Mouse (Mus musculus): Measurements from ENCODE around the gene Ugt1a6a. TPM values are rescaled to one million over a fixed set of nuclear protein-coding genes. Genes with fewer than 3 reads are reported as not detected.

Ugt1a6a gene
- polyA plus RNA-seq, 1 experiment from 2014 or later: 3.9 TPM

DNA sequence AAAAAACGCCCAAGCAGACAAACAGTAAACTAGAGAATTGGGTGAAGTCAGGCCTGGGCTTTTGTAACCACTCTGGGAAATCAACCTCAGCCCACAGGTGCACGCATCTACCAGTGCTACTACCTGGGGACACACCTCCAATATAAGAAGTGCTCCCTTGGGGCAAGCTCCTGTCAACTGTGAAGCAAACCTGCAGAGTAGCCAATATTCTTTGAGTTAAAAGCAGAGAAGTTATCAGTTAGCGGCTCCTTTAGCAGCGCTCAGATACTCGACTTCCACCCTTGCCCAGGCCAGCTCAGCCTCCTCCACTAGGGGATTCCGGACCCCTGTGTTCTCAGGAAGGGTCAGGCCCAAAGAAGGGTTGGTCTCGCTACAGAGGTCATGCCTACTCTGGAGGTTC is 127.1 kb downstream of the Ugt1a6a start:
- Histone ChIP-seq H3K27me3 (ENCODE audit: control insufficient read depth, insufficient read depth, low read depth, low read length) (no peaks in the 10 kb centered on the region), H3K27ac (ENCODE audit: low read length) (no peak overlapping the region), H3K36me3 (ENCODE audit: control insufficient read depth, insufficient read depth, low read length) (peaks cover 72% of the 10 kb centered on the region), H3K4me1 (replicated peaks; ENCODE audit: control insufficient read depth, insufficient read depth, low read length) (no peaks in the 10 kb centered on the region), H3K4me2 (ENCODE audit: low read depth, low read length) (no peak overlapping the region), H3K4me3 (ENCODE audit: low read length) (no peak overlapping the region), H3K9me3 (ENCODE audit: control insufficient read depth, low read length) (no peaks in the 10 kb centered on the region), H3K9ac (ENCODE audit: low read length) (no peak overlapping the region)
- no peak for ATAC-seq (ENCODE audit: low read depth)
- WGBS: 82% methylated on average over 7 of the region's 7 CpGs

DNA sequence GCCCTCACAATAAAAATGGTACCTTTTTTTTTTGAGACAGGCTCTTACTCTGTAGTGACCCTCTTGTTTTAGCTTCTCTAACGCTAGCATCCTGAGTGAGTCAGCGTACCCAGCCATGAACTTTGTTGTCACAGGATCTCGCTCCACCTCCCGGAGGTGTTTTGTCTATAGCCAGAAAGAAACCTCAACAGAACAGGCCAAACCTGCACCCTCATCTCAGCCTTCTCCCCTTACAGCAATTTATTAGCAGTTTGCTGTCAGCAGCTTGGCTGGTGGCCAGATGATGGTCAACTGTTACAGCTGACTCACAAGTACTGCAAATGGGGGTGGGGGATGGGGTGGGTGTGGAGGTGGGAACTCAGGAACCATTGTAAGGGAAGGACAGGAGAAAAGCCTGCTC is 127.6 kb downstream of the Ugt1a6a start:
- Histone ChIP-seq H3K27ac (ENCODE audit: low read length) (no peak overlapping the region), H3K9me3 (ENCODE audit: control insufficient read depth, low read length) (no peaks in the 10 kb centered on the region), H3K4me1 (replicated peaks; ENCODE audit: control insufficient read depth, insufficient read depth, low read length) (no peaks in the 10 kb centered on the region), H3K9ac (ENCODE audit: low read length) (no peak overlapping the region), H3K27me3 (ENCODE audit: control insufficient read depth, insufficient read depth, low read depth, low read length) (no peaks in the 10 kb centered on the region), H3K36me3 (ENCODE audit: control insufficient read depth, insufficient read depth, low read length) (peaks cover 78% of the 10 kb centered on the region), H3K4me2 (ENCODE audit: low read depth, low read length) (no peak overlapping the region), H3K4me3 (ENCODE audit: low read length) (no peak overlapping the region)
- 68% methylated on average over 4 of the region's 4 CpGs for WGBS
- ATAC-seq (ENCODE audit: low read depth): peak; percentile 1; the same call in 1 of the 2 replicates

- H3K27me3 ChIP-seq (ENCODE audit: control insufficient read depth, insufficient read depth, low read depth, low read length): no peaks in the 10 kb centered on the region
- H3K9me3 ChIP-seq (ENCODE audit: control insufficient read depth, low read length): no peaks in the 10 kb centered on the region
- no peak overlapping the region for H3K4me2 ChIP-seq (ENCODE audit: low read depth, low read length)
- no peak overlapping the region for H3K9ac ChIP-seq (ENCODE audit: low read length)
- 73% methylated on average over 6 of the region's 6 CpGs for WGBS
- H3K4me1 ChIP-seq (replicated peaks; ENCODE audit: control insufficient read depth, insufficient read depth, low read length): no peaks in the 10 kb centered on the region
- peaks cover 85% of the 10 kb centered on the region for H3K36me3 ChIP-seq (ENCODE audit: control insufficient read depth, insufficient read depth, low read length)
- H3K4me3 ChIP-seq (ENCODE audit: low read length): no peak overlapping the region
- H3K27ac ChIP-seq (ENCODE audit: low read length): no peak overlapping the region
- ATAC-seq (ENCODE audit: low read depth): no peak
Observed at GRCm38 (mm10) chr1:88262961-88263360, 128.4 kb downstream of the Ugt1a6a start.

- Histone ChIP-seq H3K9me3 (ENCODE audit: control insufficient read depth, low read length) (no peaks in the 10 kb centered on the region), H3K4me3 (ENCODE audit: low read length) (no peak overlapping the region), H3K27ac (ENCODE audit: low read length) (no peak overlapping the region), H3K27me3 (ENCODE audit: control insufficient read depth, insufficient read depth, low read depth, low read length) (no peaks in the 10 kb centered on the region), H3K36me3 (ENCODE audit: control insufficient read depth, insufficient read depth, low read length) (peaks cover 93% of the 10 kb centered on the region), H3K9ac (ENCODE audit: low read length) (no peak overlapping the region), H3K4me2 (ENCODE audit: low read depth, low read length) (no peak overlapping the region), H3K4me1 (replicated peaks; ENCODE audit: control insufficient read depth, insufficient read depth, low read length) (no peaks in the 10 kb centered on the region)
- ATAC-seq (ENCODE audit: low read depth): no peak
- WGBS: 90% methylated on average over 5 of the region's 5 CpGs
Observed at GRCm38 (mm10) chr1:88263778-88264177, 129.2 kb downstream of the Ugt1a6a start.

DNA sequence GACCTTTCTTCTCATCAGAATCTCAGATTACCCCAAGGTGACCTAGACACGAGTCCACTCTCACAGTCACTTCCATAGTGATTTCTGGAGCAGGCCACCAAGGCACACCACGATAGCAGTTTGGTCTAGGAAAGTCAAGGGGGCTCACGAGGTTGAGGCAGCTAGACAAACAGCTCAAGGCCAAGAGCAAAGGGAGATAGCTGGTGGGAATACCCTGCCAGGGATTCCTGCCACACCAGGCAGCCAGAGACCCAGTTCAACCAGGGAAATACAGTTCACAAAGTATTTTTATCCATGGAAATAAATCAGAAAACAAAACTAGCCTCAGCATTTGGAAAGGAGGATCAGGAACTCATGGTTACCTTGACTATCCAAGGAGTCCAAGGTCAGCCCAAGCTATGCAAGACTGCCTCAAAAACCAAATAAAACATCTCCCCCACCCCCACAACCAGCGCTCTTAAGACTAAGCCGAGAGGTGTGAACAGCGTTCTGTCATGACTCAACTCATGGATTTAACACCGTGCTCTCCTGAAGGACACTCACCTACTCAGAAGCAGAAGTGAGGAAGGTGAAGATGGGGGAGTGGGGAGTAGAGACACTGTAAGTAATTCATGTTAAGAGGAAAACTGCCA is 129.7 kb downstream of the Ugt1a6a start:
- Histone ChIP-seq H3K27me3 (ENCODE audit: control insufficient read depth, insufficient read depth, low read depth, low read length) (no peaks in the 10 kb centered on the region), H3K9me3 (ENCODE audit: control insufficient read depth, low read length) (no peaks in the 10 kb centered on the region), H3K4me2 (ENCODE audit: low read depth, low read length) (no peak overlapping the region), H3K36me3 (ENCODE audit: control insufficient read depth, insufficient read depth, low read length) (peaks cover 99% of the 10 kb centered on the region), H3K4me3 (ENCODE audit: low read length) (no peak overlapping the region), H3K27ac (ENCODE audit: low read length) (no peak overlapping the region), H3K4me1 (replicated peaks; ENCODE audit: control insufficient read depth, insufficient read depth, low read length) (no peaks in the 10 kb centered on the region), H3K9ac (ENCODE audit: low read length) (no peak overlapping the region)
- 80% methylated on average over 7 of the region's 7 CpGs for WGBS
- ATAC-seq (ENCODE audit: low read depth): no peak

DNA sequence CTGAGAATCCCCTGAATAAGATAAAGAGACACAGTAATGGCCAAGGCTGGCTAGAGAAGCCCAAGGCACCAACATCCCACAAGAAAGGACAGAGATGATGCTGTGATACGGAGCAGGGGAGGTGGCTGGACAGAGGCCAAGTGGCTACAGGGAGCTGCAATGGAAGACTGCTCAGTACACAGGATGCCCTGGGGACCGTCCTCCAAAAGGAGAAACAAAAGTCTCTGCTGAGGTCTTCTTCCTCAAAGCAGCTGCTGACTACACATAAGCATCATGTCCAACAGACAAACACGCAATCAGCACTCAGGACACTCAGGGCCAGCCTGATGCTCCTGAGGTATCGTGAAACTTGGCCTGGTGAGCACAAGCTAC is 130.2 kb downstream of the Ugt1a6a start:
- no peak for ATAC-seq (ENCODE audit: low read depth)
- peaks cover 100% of the 10 kb centered on the region for H3K36me3 ChIP-seq (ENCODE audit: control insufficient read depth, insufficient read depth, low read length)
- WGBS: 77% methylated on average over 4 of the region's 4 CpGs
- no peak overlapping the region for H3K9ac ChIP-seq (ENCODE audit: low read length)
- H3K27ac ChIP-seq (ENCODE audit: low read length): no peak overlapping the region
- H3K9me3 ChIP-seq (ENCODE audit: control insufficient read depth, low read length): no peaks in the 10 kb centered on the region
- no peak overlapping the region for H3K4me2 ChIP-seq (ENCODE audit: low read depth, low read length)
- H3K4me1 ChIP-seq (replicated peaks; ENCODE audit: control insufficient read depth, insufficient read depth, low read length): no peaks in the 10 kb centered on the region
- no peak overlapping the region for H3K4me3 ChIP-seq (ENCODE audit: low read length)
- no peaks in the 10 kb centered on the region for H3K27me3 ChIP-seq (ENCODE audit: control insufficient read depth, insufficient read depth, low read depth, low read length)

GRCm38 (mm10) chr1:88266123-88266522 is 131.5 kb downstream of the Ugt1a6a start:
- H3K36me3 ChIP-seq (ENCODE audit: control insufficient read depth, insufficient read depth, low read length): peaks cover 89% of the 10 kb centered on the region
- no peaks in the 10 kb centered on the region for H3K9me3 ChIP-seq (ENCODE audit: control insufficient read depth, low read length)
- H3K27ac ChIP-seq (ENCODE audit: low read length): no peak overlapping the region
- no peaks in the 10 kb centered on the region for H3K4me1 ChIP-seq (replicated peaks; ENCODE audit: control insufficient read depth, insufficient read depth, low read length)
- H3K4me2 ChIP-seq (ENCODE audit: low read depth, low read length): no peak overlapping the region
- H3K4me3 ChIP-seq (ENCODE audit: low read length): no peak overlapping the region
- 88% methylated on average over 13 of the region's 13 CpGs for WGBS
- ATAC-seq (ENCODE audit: low read depth): no peak
- H3K27me3 ChIP-seq (ENCODE audit: control insufficient read depth, insufficient read depth, low read depth, low read length): no peaks in the 10 kb centered on the region
- H3K9ac ChIP-seq (ENCODE audit: low read length): no peak overlapping the region

DNA sequence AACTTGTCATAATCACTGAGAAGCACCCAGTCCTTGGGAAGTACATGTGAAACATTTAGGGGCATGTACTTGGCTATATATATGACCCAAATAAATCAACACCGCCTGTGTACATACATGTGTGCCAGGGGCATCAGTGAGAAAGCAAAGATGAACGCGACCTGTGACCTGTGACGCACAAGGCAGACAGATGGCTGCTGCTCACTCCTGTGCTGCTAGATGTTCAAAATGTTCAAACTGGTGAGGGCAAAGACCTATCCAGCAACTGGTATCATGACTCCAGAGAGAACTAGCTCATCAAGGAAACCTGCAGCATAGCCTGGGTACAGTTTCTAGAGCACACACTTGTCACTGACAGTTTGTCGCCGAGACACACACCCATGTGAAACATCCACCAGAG is 132.9 kb downstream of the Ugt1a6a start:
- Histone ChIP-seq H3K36me3 (ENCODE audit: control insufficient read depth, insufficient read depth, low read length) (peaks cover 88% of the 10 kb centered on the region), H3K4me2 (ENCODE audit: low read depth, low read length) (no peak overlapping the region), H3K9me3 (ENCODE audit: control insufficient read depth, low read length) (no peaks in the 10 kb centered on the region), H3K4me1 (replicated peaks; ENCODE audit: control insufficient read depth, insufficient read depth, low read length) (no peaks in the 10 kb centered on the region), H3K27me3 (ENCODE audit: control insufficient read depth, insufficient read depth, low read depth, low read length) (no peaks in the 10 kb centered on the region), H3K9ac (ENCODE audit: low read length) (no peak overlapping the region), H3K27ac (ENCODE audit: low read length) (no peak overlapping the region), H3K4me3 (ENCODE audit: low read length) (no peak overlapping the region)
- ATAC-seq (ENCODE audit: low read depth): no peak
- WGBS: 92% methylated on average over 6 of the region's 6 CpGs

- 80% methylated on average over 6 of the region's 6 CpGs for WGBS
- no peak for ATAC-seq (ENCODE audit: low read depth)
- H3K4me1 ChIP-seq (replicated peaks; ENCODE audit: control insufficient read depth, insufficient read depth, low read length): no peaks in the 10 kb centered on the region
- peaks cover 87% of the 10 kb centered on the region for H3K36me3 ChIP-seq (ENCODE audit: control insufficient read depth, insufficient read depth, low read length)
- H3K27me3 ChIP-seq (ENCODE audit: control insufficient read depth, insufficient read depth, low read depth, low read length): no peaks in the 10 kb centered on the region
- no peaks in the 10 kb centered on the region for H3K9me3 ChIP-seq (ENCODE audit: control insufficient read depth, low read length)
- H3K4me2 ChIP-seq (ENCODE audit: low read depth, low read length): no peak overlapping the region
- no peak overlapping the region for H3K9ac ChIP-seq (ENCODE audit: low read length)
- no peak overlapping the region for H3K27ac ChIP-seq (ENCODE audit: low read length)
- H3K4me3 ChIP-seq (ENCODE audit: low read length): no peak overlapping the region
Observed at GRCm38 (mm10) chr1:88268070-88268469, 133.5 kb downstream of the Ugt1a6a start.
